1 mouse cellular context compared by ENCODE assay signal in the genomic region with DNA sequence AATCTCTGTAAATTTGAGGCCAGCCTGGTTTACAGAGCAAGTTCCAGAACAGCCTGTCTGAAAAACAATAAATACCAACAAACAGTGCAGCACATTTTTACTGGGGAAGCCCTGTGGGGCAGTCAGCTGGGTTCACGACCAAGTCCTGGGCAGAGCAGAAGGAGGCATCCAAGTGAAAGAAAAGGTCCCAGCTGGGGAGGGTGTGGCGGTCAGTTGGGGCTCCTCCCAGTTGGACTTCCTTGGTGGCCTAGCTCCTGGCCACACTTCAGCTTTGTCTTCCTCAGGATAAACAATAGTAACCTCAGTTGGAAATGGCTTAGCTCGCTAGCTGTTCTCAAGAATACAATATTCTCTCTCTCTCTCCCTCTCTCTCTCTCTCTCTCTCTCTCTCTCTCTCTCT.
TF ChIP-seq lines count a peak whose summit lies in the region.

No protein-coding gene starts in this region.

TF ChIP-seq in myocyte, 11 proteins besides CTCF, POLR2A, EP300 and RAD21:
- no peak for TF ChIP-seq MYOG (IDR thresholded peaks at IDR 0.05; ENCODE audit: control insufficient read depth in 1 of 3, insufficient read depth in 1 of 3, insufficient read length in 2 of 3, low read depth in 2 of 3)
- no peak for TF ChIP-seq E2F4 (IDR thresholded peaks at IDR 0.05; ENCODE audit: insufficient read depth)
- TF ChIP-seq REST (IDR thresholded peaks at IDR 0.05; ENCODE audit: insufficient read depth, insufficient read length) = no peak
- TF ChIP-seq USF1 (IDR thresholded peaks at IDR 0.05; ENCODE audit: low read depth) = no peak
- TF ChIP-seq MYOD1 (IDR thresholded peaks at IDR 0.05; ENCODE audit: control insufficient read depth in 1 of 3, insufficient read length in 2 of 3, low read depth in 2 of 3) = no peak
- TF ChIP-seq TCF12 (IDR thresholded peaks at IDR 0.05; ENCODE audit: insufficient read depth, poor library complexity, severe bottlenecking) = no peak
- TF ChIP-seq TCF3 (IDR thresholded peaks at IDR 0.05; ENCODE audit: insufficient read length, low read depth) = no peak
- TF ChIP-seq MAX (IDR thresholded peaks at IDR 0.05; ENCODE audit: low read depth) = no peak
- TF ChIP-seq POLR2AphosphoS2 (IDR thresholded peaks at IDR 0.05; ENCODE audit: insufficient read length, low read depth) = no peak
- no peak for TF ChIP-seq SRF (IDR thresholded peaks at IDR 0.05; ENCODE audit: control insufficient read depth, insufficient read length, low read depth)
- TF ChIP-seq CEBPB (IDR thresholded peaks at IDR 0.05; ENCODE audit: insufficient read depth, poor library complexity, severe bottlenecking) = no peak
TF ChIP-seq in myocyte: peak in this region for 0.
